Mouse (Mus musculus): ENCODE data around the gene Tomm34. TPM values are rescaled to one million over a fixed set of nuclear protein-coding genes. Genes with fewer than 3 reads are reported as not detected.
A peak's percentile ranks its signal among the peaks of the same experiment; 100 is the strongest.

Gene Tomm34
- polyA plus RNA-seq, 1 experiment from 2014 or later: 58.3 TPM

DNA sequence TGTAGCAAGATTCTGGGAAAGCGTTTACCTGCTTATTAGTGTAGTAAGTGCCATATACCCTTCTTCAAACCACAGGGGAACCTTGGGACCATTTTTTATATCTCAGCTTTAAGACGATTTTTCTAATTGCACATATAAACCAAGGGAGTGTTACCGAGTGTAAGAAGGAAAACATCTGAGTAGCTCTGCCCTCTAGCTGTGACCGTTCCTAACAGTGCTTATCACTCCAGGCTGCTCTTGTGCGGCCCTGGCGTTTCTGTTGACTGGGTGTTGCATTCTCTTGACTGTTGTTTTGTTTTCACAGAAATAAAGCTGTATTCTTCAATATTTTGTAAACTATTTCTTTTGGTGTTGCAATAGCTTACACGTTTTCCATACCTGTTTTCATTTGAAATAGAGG lies 23.2 kb upstream of the Tomm34 start:
- H3K36me3 ChIP-seq: peaks cover 74% of the 10 kb centered on the region
- no peaks in the 10 kb centered on the region for H3K9me3 ChIP-seq

DNA sequence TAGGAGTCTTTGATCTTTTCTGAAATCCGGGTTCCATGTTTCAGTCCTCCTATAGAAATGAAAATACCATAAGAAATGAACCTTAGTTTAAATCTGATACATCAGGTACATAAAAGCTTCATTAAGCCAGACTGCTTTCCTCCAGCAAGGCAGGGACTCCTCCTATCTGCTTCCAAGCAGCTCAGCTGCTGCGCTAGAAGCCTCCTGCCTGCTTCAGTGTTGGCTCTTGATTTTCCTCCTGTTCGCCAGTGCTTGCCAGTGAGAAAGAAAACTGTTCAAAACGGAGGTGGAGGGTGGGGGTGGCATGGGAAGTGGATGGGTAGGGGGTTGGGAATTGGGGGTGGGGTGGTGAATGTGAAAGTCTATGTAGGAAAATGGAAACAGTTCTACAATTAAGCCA lies 18.5 kb upstream of the Tomm34 start:
- Histone ChIP-seq H3K4me3 (no peak overlapping the region), H3K9me3 (no peaks in the 10 kb centered on the region), H3K4me1 (replicated peaks) (no peaks in the 10 kb centered on the region), H3K36me3 (peaks cover 84% of the 10 kb centered on the region), H3K27me3 (ENCODE audit: insufficient read depth, poor library complexity, severe bottlenecking) (no peaks in the 10 kb centered on the region), H3K27ac (no peak overlapping the region)
- DNase-seq (ENCODE audit: low spot score): no peak
- 93% methylated on average over 4 of the region's 4 CpGs for WGBS

More for the DNA sequence above, 23.2 kb upstream of the Tomm34 start:
- 87% methylated on average over 7 of the region's 7 CpGs for WGBS
- Histone ChIP-seq H3K4me1 (replicated peaks) (no peaks in the 10 kb centered on the region), H3K4me3 (no peak overlapping the region), H3K27ac (no peak overlapping the region), H3K27me3 (ENCODE audit: insufficient read depth, poor library complexity, severe bottlenecking) (no peaks in the 10 kb centered on the region)
- no peak for DNase-seq (ENCODE audit: low spot score)

DNA sequence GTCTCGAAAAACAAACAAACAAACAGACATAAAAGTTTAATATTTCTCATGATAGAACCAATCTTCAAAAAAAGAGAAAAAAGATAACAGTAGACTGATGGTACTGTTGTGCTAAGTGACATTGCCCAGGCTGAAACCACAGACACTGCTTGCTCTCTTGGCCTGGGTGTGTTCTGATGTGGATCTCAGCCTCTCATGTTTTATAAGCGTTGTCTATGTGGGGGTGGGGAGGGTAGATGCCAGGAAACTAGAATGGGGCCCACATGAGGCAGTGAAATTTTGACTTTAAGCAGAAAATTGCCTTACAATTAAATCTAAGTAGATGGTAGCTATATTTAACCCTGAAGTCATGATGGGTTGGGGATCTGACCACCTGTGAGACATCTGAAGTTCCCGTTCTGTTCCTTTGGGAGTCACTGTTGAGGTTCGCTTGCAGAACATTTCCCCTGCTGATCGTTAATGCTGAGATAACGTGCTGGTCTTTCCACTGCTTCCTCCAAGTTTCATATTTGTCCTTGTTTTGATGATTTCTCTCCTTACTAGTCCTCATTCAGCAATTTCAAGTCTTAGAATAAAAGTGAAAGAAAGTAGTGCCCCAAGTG lies 16.5 kb upstream of the Tomm34 start:
- Histone ChIP-seq H3K36me3 (peaks cover 97% of the 10 kb centered on the region), H3K4me1 (replicated peaks) (no peaks in the 10 kb centered on the region), H3K27me3 (ENCODE audit: insufficient read depth, poor library complexity, severe bottlenecking) (no peaks in the 10 kb centered on the region), H3K27ac (no peak overlapping the region), H3K9me3 (no peaks in the 10 kb centered on the region), H3K4me3 (no peak overlapping the region)
- 93% methylated on average over 6 of the region's 6 CpGs for WGBS
- DNase-seq (ENCODE audit: low spot score): no peak

DNA sequence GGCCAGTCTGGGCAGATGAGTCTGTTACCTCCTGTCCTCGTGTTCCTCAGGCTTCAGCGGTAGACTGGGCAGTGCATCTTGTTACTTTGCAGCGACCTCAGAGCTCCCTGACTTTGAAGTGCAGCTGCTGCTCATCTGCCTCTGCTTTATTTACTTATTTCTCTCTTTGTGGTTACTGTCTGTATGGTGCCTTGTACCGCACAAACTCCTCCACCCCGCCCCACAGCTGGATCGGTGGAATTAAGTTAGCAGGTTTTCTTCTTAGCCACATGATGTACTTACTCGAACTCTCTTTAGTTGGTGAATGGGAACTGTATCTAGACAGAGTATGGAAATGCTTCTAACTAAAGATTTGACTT lies 13.4 kb upstream of the Tomm34 start:
- Histone ChIP-seq H3K27ac (no peak overlapping the region), H3K27me3 (ENCODE audit: insufficient read depth, poor library complexity, severe bottlenecking) (no peaks in the 10 kb centered on the region), H3K9me3 (no peaks in the 10 kb centered on the region), H3K4me3 (no peak overlapping the region), H3K4me1 (replicated peaks) (no peaks in the 10 kb centered on the region), H3K36me3 (peaks cover 99% of the 10 kb centered on the region)
- 94% methylated on average over 7 of the region's 7 CpGs for WGBS
- DNase-seq (ENCODE audit: low spot score): no peak

DNA sequence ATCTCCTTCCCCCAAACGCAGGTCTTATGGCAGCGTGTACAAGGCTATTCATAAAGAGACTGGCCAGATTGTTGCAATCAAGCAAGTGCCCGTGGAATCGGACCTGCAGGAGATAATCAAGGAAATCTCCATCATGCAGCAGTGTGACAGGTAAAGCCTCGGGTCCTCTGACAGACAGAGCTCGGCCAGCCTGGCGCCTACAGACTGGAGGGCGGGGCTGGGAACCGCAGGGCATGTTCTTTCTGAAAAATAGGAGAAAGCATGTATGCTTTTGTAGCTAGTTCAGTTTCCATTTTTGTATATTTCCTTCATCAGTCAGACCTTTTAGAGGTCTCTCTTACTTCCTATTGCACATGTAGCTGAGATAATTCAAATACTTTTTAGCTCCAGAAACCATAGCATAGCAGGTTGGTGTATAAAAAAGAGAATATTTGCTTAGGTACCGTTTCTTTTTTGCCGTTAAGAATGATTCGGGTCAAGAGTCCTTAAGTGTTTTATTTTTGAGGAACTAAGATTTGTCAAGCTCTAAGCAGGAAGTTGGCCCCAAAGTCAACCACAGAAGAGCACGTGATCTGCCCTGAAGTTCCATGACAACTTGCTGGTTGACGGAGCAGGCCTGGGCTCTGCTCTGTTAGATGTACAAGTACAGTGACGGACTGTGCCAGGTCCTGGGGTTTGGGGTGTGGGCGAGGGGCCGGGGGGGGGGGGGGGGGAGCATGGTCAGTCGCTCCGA lies 12.8 kb upstream of the Tomm34 start:
- DNase-seq (ENCODE audit: low spot score): no peak
- H3K4me3 ChIP-seq: no peak overlapping the region
- H3K27me3 ChIP-seq (ENCODE audit: insufficient read depth, poor library complexity, severe bottlenecking): no peaks in the 10 kb centered on the region
- H3K27ac ChIP-seq: no peak overlapping the region
- no peaks in the 10 kb centered on the region for H3K4me1 ChIP-seq (replicated peaks)
- H3K36me3 ChIP-seq: peaks cover 93% of the 10 kb centered on the region
- 93% methylated on average over 19 of the region's 19 CpGs for WGBS
- no peaks in the 10 kb centered on the region for H3K9me3 ChIP-seq

DNA sequence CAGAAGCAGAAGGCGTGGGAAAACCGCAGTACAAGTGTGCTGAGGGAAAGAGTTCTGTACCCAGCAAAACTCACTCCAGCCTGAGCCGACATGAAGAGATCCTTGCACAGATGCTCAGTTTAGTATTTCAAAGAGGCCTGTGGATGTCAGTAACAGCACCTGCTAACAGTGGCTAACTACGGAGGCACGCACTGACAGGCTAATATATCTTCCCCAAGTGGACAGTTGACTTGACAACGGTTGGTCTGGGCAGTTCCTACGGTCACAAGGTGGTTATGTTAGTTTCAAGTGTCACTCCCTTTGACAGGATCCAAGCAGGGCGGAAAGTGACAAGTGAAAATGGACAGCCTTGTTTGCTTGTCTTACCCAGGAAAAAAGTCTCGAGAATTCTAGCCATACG lies 11.2 kb upstream of the Tomm34 start:
- Histone ChIP-seq H3K27me3 (ENCODE audit: insufficient read depth, poor library complexity, severe bottlenecking) (no peaks in the 10 kb centered on the region), H3K4me3 (no peak overlapping the region), H3K4me1 (replicated peaks) (no peaks in the 10 kb centered on the region), H3K36me3 (peaks cover 78% of the 10 kb centered on the region), H3K9me3 (no peaks in the 10 kb centered on the region), H3K27ac (no peak overlapping the region)
- WGBS: 93% methylated on average over 10 of the region's 10 CpGs
- DNase-seq (ENCODE audit: low spot score): no peak

DNA sequence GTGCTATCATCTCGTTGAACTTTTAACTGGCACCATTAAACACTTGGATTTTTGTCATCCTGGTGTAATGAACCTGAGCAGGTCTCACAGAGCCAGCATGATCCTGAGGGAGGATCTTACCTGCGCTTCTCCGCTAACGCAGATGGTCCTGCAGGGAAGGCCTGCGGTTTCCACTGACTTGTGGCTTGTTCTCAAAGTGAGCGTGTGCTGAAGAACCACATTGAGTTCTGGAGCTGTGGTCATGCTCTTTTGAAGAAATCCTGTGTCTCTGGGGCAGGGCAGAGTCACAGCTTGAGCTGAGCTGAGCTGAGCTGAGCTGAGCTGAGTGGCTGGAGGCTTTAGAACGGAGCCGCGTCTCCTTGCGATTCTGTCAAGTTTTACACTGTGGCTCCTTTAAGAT lies 10.6 kb upstream of the Tomm34 start:
- Histone ChIP-seq H3K4me3 (no peak overlapping the region), H3K27me3 (ENCODE audit: insufficient read depth, poor library complexity, severe bottlenecking) (no peaks in the 10 kb centered on the region), H3K9me3 (no peaks in the 10 kb centered on the region), H3K36me3 (peaks cover 75% of the 10 kb centered on the region), H3K27ac (no peak overlapping the region), H3K4me1 (replicated peaks) (no peaks in the 10 kb centered on the region)
- WGBS: 96% methylated on average over 10 of the region's 10 CpGs
- no peak for DNase-seq (ENCODE audit: low spot score)

DNA sequence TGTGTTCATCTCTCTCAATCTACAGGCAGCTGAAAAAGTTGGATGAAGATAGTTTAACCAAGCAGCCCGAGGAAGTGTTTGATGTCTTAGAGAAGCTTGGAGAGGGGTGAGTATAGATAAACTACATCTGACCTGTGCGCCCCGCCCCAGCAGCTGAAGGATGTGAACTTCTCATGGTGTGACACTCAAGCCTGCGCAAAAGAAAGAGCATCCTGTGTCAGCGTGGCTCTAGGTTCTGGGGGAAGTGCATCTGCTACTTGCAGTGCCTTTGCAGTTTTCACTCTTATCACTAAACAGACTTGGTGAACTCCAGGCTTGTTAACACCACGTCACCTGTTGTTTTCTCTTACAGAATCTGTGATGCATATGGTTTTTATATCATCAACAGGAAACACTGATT lies 8.5 kb upstream of the Tomm34 start:
- peaks cover 15% of the 10 kb centered on the region for H3K4me1 ChIP-seq (replicated peaks)
- H3K27me3 ChIP-seq (ENCODE audit: insufficient read depth, poor library complexity, severe bottlenecking): no peaks in the 10 kb centered on the region
- H3K27ac ChIP-seq: no peak overlapping the region
- no peak for DNase-seq (ENCODE audit: low spot score)
- no peak overlapping the region for H3K4me3 ChIP-seq
- H3K9me3 ChIP-seq: no peaks in the 10 kb centered on the region
- 95% methylated on average over 6 of the region's 6 CpGs for WGBS
- H3K36me3 ChIP-seq: peaks cover 56% of the 10 kb centered on the region

DNA sequence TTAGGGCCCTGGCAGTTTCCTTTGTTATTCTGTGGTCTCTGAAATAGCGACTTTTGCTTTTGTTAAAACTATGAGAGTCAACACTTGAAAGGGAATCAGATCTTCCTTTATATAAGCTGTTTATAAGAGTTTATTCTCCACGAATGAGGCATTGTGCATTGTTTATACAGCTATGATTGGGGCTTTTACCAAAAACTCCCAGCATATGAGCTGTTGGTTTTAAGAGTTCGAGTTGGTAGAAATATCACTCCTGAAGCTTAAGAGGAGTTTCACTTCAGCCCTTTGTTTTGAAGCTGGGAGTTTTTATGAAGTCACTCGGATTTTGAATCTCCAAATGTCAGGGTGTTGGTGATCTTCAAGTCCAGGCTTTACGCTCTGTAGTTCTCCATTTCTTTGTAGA lies 6.9 kb upstream of the Tomm34 start:
- WGBS: 89% methylated on average over 5 of the region's 5 CpGs

DNA sequence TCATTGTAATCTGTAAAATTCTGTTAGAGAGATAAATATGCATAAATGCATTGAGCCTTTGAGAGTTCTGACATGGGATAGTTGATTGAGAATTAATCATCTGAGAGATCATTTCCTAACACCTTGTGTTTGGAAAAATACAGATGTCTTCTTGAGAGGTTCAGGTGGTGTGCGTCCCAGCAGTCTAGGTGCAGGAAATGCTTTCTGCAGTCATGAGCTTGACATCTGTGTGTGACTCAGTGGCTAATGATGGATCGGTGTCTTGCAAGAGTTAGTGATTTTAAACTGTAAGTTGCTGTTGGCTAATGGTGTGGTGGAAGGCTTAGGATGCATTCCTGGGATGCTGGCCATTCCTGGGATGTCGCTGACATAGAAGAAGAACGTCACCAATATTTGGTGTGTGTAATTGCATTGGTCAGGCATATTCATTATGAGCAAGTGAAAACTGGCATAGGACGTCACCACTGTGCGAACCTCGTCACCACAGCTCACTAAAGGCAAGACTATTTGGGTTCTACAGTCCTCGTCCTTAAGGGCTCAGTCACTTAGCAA lies 6.0 kb upstream of the Tomm34 start:
- Histone ChIP-seq H3K36me3 (peaks cover 30% of the 10 kb centered on the region), H3K27me3 (ENCODE audit: insufficient read depth, poor library complexity, severe bottlenecking) (no peaks in the 10 kb centered on the region), H3K4me1 (replicated peaks) (peaks cover 18% of the 10 kb centered on the region), H3K4me3 (no peak overlapping the region), H3K9me3 (no peaks in the 10 kb centered on the region), H3K27ac (no peak overlapping the region)
- DNase-seq (ENCODE audit: low spot score): no peak
- WGBS: 92% methylated on average over 8 of the region's 8 CpGs

More for the DNA sequence above, 6.9 kb upstream of the Tomm34 start:
- Histone ChIP-seq H3K27ac (no peak overlapping the region), H3K36me3 (peaks cover 39% of the 10 kb centered on the region), H3K4me1 (replicated peaks) (peaks cover 18% of the 10 kb centered on the region), H3K27me3 (ENCODE audit: insufficient read depth, poor library complexity, severe bottlenecking) (no peaks in the 10 kb centered on the region), H3K9me3 (no peaks in the 10 kb centered on the region), H3K4me3 (no peak overlapping the region)
- no peak for DNase-seq (ENCODE audit: low spot score)

DNA sequence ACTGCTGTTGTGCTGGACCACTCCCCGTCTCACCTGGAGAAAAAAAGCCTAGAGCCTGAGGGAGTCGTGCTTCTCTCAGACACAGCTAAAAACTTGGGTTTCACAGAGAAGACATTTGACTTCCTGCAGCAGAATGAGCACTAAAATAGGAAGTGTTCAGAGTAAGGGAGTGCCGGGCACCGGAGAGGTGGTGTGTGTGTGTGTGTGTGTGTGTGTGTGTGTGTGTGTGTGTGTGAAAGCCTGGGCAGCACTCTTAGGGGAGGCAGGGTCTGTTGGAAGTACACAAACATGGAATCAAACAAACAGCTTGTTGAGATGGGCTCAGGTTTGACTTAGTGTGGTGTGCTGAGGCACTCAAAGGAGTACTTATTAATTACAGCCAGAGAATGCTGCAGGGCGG lies 4.1 kb upstream of the Tomm34 start:
- Histone ChIP-seq H3K27ac (no peak overlapping the region), H3K27me3 (ENCODE audit: insufficient read depth, poor library complexity, severe bottlenecking) (no peaks in the 10 kb centered on the region), H3K4me3 (peak overlapping the region; percentile 97), H3K36me3 (peaks cover 12% of the 10 kb centered on the region), H3K9me3 (no peaks in the 10 kb centered on the region), H3K4me1 (replicated peaks) (peaks cover 26% of the 10 kb centered on the region)
- DNase-seq (ENCODE audit: low spot score): no peak
- WGBS: 62% methylated on average over 5 of the region's 5 CpGs

DNA sequence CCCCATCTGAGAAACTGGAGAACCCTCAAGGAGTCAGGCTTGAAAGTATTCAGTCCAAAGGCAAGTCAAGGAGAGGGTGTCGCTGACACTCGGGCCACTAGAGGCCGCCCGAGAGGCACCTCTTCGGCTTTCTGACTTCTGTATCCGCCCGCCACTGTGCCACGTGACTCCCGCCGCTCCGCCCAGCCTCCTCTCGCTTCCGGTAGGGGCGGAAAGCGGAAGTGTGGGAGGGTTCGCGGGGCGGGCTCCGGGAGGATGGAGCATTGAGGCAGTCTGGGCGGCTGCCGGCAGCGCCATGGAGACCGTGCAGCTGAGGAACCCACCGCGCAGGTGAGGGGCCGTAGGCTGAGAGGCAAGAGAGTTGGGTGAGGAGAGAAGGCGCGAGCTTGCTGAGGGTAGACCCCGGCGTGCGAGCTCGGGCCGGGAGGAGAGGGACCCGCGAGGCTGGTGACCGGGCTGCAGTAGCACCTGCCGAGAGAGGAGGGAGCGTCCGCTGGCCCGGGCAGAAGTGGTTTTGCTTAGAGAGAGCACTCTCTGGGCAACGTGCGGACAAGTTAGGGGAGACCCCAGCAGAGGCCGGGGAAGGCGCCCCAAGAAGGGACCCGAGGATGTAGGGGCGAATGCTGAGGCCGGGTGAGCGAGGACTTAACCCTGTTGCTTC lies 3.1 kb upstream of the Tomm34 start:
- DNase-seq (ENCODE audit: low spot score): peak; percentile 98
- WGBS: under 1% methylated on average over 48 of the region's 48 CpGs
- Histone ChIP-seq H3K4me3 (peak overlapping the region; percentile 97), H3K4me1 (replicated peaks) (peaks cover 37% of the 10 kb centered on the region), H3K36me3 (0 out of 2 replicates have a peak, but pooled peaks cover 4% of the 10 kb centered on the region), H3K27me3 (ENCODE audit: insufficient read depth, poor library complexity, severe bottlenecking) (no peaks in the 10 kb centered on the region), H3K9me3 (no peaks in the 10 kb centered on the region), H3K27ac (peak overlapping the region; percentile 90)

DNA sequence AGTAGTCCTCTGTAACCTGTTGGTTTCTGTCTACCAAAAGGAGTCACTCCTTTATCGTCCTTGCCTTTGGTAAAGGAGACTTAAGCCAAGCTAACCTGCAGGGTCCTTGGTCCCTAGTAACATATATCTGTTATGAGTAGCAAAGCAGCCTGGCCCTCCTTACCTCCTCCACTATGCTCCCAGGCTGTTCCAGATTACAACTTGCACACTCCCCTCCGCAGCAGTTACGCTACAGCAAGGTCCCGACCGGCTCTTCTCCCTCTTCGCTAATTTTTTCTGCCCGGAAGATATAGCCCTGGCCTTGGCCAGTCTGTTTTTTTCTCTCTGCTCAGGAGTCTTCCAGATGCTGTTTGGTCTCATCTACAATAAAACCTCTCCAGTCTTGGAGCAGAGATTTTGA lies 2.2 kb upstream of the Tomm34 start:
- WGBS: 88% methylated on average over 7 of the region's 7 CpGs

More for the DNA sequence above, 2.2 kb upstream of the Tomm34 start:
- H3K4me1 ChIP-seq (replicated peaks): peaks cover 42% of the 10 kb centered on the region
- DNase-seq (ENCODE audit: low spot score): no peak
- H3K27me3 ChIP-seq (ENCODE audit: insufficient read depth, poor library complexity, severe bottlenecking): no peaks in the 10 kb centered on the region
- no peak overlapping the region for H3K27ac ChIP-seq
- no peaks in the 10 kb centered on the region for H3K9me3 ChIP-seq
- peaks cover 9% of the 10 kb centered on the region; the same call in 1 of the 2 replicates for H3K36me3 ChIP-seq
- no peak overlapping the region for H3K4me3 ChIP-seq
